Mouse (Mus musculus) myocyte (in vitro differentiated cells): ENCODE results near the gene Hist3h2ba.

Source experiments
- E2F4 ChIP-seq: IDR thresholded peaks from one replicate; pipeline ENCODE4 v1.6.1; 2011; ENCODE audit warnings: mild to moderate bottlenecking, control low read depth, moderate library complexity; ENCODE audit not compliant: insufficient read depth
- MAX ChIP-seq: IDR thresholded peaks from one replicate; pipeline ENCODE4 v1.6.1; 2011; ENCODE audit warnings: low read depth, mild to moderate bottlenecking, control low read depth
- SRF ChIP-seq: IDR thresholded peaks from one replicate; pipeline ENCODE4 v1.6.1; 2011; ENCODE audit warnings: low read depth; ENCODE audit not compliant: control insufficient read depth, insufficient read length
- TCF12 ChIP-seq: IDR thresholded peaks from one replicate; pipeline ENCODE4 v1.6.1; 2011; ENCODE audit warnings: mild to moderate bottlenecking, control low read depth; ENCODE audit not compliant: poor library complexity, insufficient read depth, severe bottlenecking
- TCF3 ChIP-seq: IDR thresholded peaks from one replicate; pipeline ENCODE4 v1.6.1; 2011; ENCODE audit warnings: low read depth, control low read depth; ENCODE audit not compliant: insufficient read length

- TF ChIP-seq TCF3 (no peak), MAX (no peak), TCF12 (no peak), E2F4 (no peak), SRF (no peak)
Measured at GRCm38 (mm10) chr11:58967346-58967745, 18.6 kb downstream of the Hist3h2ba start.
